Mouse (Mus musculus): Measurements from ENCODE around the gene Magi1.

DNA sequence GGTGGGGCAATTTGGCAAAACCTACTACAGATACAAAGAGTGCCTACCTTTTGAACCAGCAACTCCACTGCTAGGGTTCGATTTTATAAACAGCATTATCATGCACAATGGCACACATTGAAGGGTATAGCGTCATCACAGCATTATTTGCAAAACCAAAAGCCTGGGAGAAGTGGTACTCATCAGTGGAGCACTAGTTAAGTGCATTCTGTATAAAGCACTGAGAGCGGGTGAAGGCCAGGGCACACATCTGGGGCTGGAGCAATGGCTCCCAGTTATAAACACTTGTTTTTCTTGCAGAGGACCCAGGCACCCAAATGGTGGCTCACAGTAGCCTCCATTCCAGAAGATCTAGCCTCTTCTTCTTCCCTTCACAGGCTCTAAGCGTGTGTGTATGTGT is 67.9 kb downstream of the Magi1 start:
- TF ChIP-seq POLR2A (IDR thresholded peaks at IDR 0.05; ENCODE audit: insufficient read depth, low read depth, low read length) = no peak
- no peak for TF ChIP-seq CTCF (IDR thresholded peaks at IDR 0.05)
- no peak for TF ChIP-seq EP300 (IDR thresholded peaks at IDR 0.05; ENCODE audit: insufficient read depth, low read depth, low read length)
